8 mouse cellular contexts compared by ENCODE assay signal in the genomic region with DNA sequence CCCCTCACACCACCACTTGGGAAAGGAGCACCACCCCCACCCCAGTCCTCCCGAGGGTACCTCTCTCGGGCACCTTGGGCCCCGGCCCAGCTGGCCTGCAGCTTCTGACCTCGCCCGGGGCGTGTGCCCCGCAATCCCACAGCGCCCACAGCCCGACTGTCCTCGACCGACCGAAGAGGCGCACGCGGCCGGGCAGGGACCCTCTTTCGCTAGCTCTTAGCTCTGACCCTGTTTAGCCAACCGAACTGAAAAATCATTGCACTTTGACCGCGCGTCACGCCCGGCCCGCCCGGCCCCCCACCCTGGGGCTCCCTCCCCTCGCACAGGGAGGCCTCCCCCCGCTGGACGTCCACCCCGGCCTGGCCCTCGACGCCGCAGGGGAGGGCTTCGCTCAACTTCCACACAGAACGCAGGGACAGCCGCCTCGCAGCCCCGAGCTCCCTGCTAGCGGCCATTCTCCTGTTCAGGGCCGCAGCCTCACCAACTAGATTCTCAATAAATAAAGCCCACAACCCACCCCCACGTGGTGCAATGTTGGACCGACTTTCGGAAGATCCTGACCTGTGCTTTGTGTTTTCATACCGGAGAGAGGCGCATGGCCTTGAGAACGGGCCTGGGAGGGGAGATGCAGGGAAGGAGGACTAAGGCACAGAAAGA. TPM values are rescaled to one million over a fixed set of nuclear protein-coding genes. Genes with fewer than 3 reads are reported as not detected.
DNase-seq lines count a peak whose midpoint lies in the region; ATAC-seq and TF ChIP-seq lines count a peak whose summit lies in the region.

No protein-coding gene starts in this region.

- peak overlapping the region; percentile 53 for H3K9ac ChIP-seq in ES-Bruce4 (ENCODE audit: low read depth, poor library complexity, severe bottlenecking)
- peak overlapping the region; percentile 61 for H3K9ac ChIP-seq in limb, embryonic 13.5 days
- H3K9ac ChIP-seq in midbrain, embryonic 14.5 days (replicated peaks; ENCODE audit: low read length): peak overlapping the region; percentile 34; the same call in 1 of the 2 replicates

- peak overlapping the region; percentile 40 for H3K4me3 ChIP-seq in ES-Bruce4 (ENCODE audit: low read depth, low read length)
- peak overlapping the region; percentile 24 for H3K4me3 ChIP-seq in limb, embryonic 13.5 days
- H3K4me3 ChIP-seq in midbrain, embryonic 14.5 days (replicated peaks; ENCODE audit: low read depth, low read length): peak overlapping the region; percentile 10

- WGBS in limb, embryonic 13.5 days: 7% methylated on average over 41 of the region's 45 CpGs
- 4% methylated on average over 45 of the region's 45 CpGs for WGBS in midbrain, embryonic 14.5 days

- ATAC-seq in limb, embryonic 13.5 days (ENCODE audit: low FRiP score, low read depth): no peak
- no peak for ATAC-seq in midbrain, embryonic 14.5 days (ENCODE audit: low FRiP score, low TSS enrichment)

- H3K27ac ChIP-seq in ES-Bruce4 (ENCODE audit: insufficient read depth, low read length): no peak overlapping the region
- H3K27ac ChIP-seq in limb, embryonic 13.5 days: peak overlapping the region; percentile 33; the same call in 1 of the 2 replicates
- peak overlapping the region; percentile 80 for H3K27ac ChIP-seq in midbrain, embryonic 14.5 days (replicated peaks; ENCODE audit: low read depth, low read length)

- H3K27me3 ChIP-seq in ES-Bruce4 (ENCODE audit: control insufficient read depth, insufficient read depth, low read length, poor library complexity, severe bottlenecking): peaks cover 22% of the 10 kb centered on the region
- peaks cover 67% of the 10 kb centered on the region for H3K27me3 ChIP-seq in limb, embryonic 13.5 days
- peaks cover 59% of the 10 kb centered on the region for H3K27me3 ChIP-seq in midbrain, embryonic 14.5 days (ENCODE audit: control insufficient read depth, insufficient read depth, low read length)

- TF ChIP-seq EP300 in ES-Bruce4 (IDR thresholded peaks at IDR 0.05; ENCODE audit: insufficient read depth, low read depth, low read length): no peak

- H3K9me3 ChIP-seq in ES-Bruce4 (replicated peaks; ENCODE audit: control insufficient read depth, insufficient read depth, low read length, poor library complexity, severe bottlenecking): no peaks in the 10 kb centered on the region
- H3K9me3 ChIP-seq in limb, embryonic 13.5 days: no peaks in the 10 kb centered on the region
- H3K9me3 ChIP-seq in midbrain, embryonic 14.5 days (ENCODE audit: control insufficient read depth, low read length): no peaks in the 10 kb centered on the region

- no peak for TF ChIP-seq POLR2A in ES-Bruce4 (IDR thresholded peaks at IDR 0.05; ENCODE audit: insufficient read depth, low read length)

- peak; percentile 33 to 50 for DNase-seq in cerebellum, postnatal 14 days
- no peak for DNase-seq in cerebellum, adult 9-11 months
- DNase-seq in gastrocnemius, postnatal 25 days: peak; percentile 70
- DNase-seq in midbrain, embryonic 14.5 days: no peak
- no peak for DNase-seq in Muller cell, postnatal 12 days (ENCODE audit: inconsistent ontology term)
- DNase-seq in urinary bladder, postnatal 14 days (ENCODE audit: low spot score): no peak

- H3K4me1 ChIP-seq in ES-Bruce4 (ENCODE audit: control insufficient read depth, insufficient read depth, low read length): no peaks in the 10 kb centered on the region
- peaks cover 81% of the 10 kb centered on the region for H3K4me1 ChIP-seq in limb, embryonic 13.5 days
- peaks cover 40% of the 10 kb centered on the region for H3K4me1 ChIP-seq in midbrain, embryonic 14.5 days (ENCODE audit: control insufficient read depth, insufficient read depth, low read length)

- H3K4me2 ChIP-seq in limb, embryonic 13.5 days (replicated peaks): peak overlapping the region; percentile 49
- H3K4me2 ChIP-seq in midbrain, embryonic 14.5 days (ENCODE audit: low read length): peak overlapping the region; percentile 38

- H3K36me3 ChIP-seq in ES-Bruce4 (ENCODE audit: control insufficient read depth, insufficient read depth, low read length, poor library complexity, severe bottlenecking): no peaks in the 10 kb centered on the region
- peaks cover 29% of the 10 kb centered on the region for H3K36me3 ChIP-seq in limb, embryonic 13.5 days
- no peaks in the 10 kb centered on the region for H3K36me3 ChIP-seq in midbrain, embryonic 14.5 days (ENCODE audit: control insufficient read depth, insufficient read depth, low read length)

- TF ChIP-seq CTCF in ES-Bruce4 (IDR thresholded peaks at IDR 0.05; ENCODE audit: low read depth, low read length): no peak

RNA-seq across cellular contexts. Expression of gene Lyl1, which starts 5.5 kb away (rescaled TPM):
- not detected in 2 replicates for polyA plus RNA-seq in ES-Bruce4 (2011; ENCODE audit: insufficient read depth, insufficient read length, low read depth, missing spikeins)
- 1 to 10 TPM; 1.3 to 2.0 TPM for total RNA-seq in gastrocnemius, postnatal 25 days (2021)
- polyA plus RNA-seq in limb, embryonic 13.5 days (2015; fragmentation: Nextera tagmentation; extraction: Ambion mirVana): 4.1 and 4.9 TPM in 2 replicates
- 1.5 and 3.8 TPM in 2 replicates for polyA plus RNA-seq in midbrain, embryonic 14.5 days (2014; fragmentation: Nextera tagmentation; extraction: Ambion mirVana)

RNA-seq across cellular contexts. Expression of gene G430095P16Rik, which starts 16.1 kb away (rescaled TPM):
- not detected in 2 replicates for polyA plus RNA-seq in ES-Bruce4 (2011; ENCODE audit: insufficient read depth, insufficient read length, low read depth, missing spikeins)
- total RNA-seq in gastrocnemius, postnatal 25 days (2021): under 1 TPM; 0.54 to 0.67 TPM
- polyA plus RNA-seq in limb, embryonic 13.5 days (2015; fragmentation: Nextera tagmentation; extraction: Ambion mirVana): 7.1 and 9.8 TPM in 2 replicates
- 0.67 and 0.91 TPM in 2 replicates for polyA plus RNA-seq in midbrain, embryonic 14.5 days (2014; fragmentation: Nextera tagmentation; extraction: Ambion mirVana)

RNA-seq across cellular contexts. Expression of gene Nacc1, which starts 19.1 kb away (rescaled TPM):
- polyA plus RNA-seq in ES-Bruce4 (2011; ENCODE audit: insufficient read depth, insufficient read length, low read depth, missing spikeins): 89.7 and 97.9 TPM in 2 replicates
- total RNA-seq in gastrocnemius, postnatal 25 days (2021): 10 to 100 TPM; 20.0 to 22.2 TPM
- polyA plus RNA-seq in limb, embryonic 13.5 days (2015; fragmentation: Nextera tagmentation; extraction: Ambion mirVana): 15.0 and 15.2 TPM in 2 replicates
- polyA plus RNA-seq in midbrain, embryonic 14.5 days (2014; fragmentation: Nextera tagmentation; extraction: Ambion mirVana): 19.1 and 20.2 TPM in 2 replicates

RNA-seq across cellular contexts. Expression of gene Trmt1, which starts 20.6 kb away (rescaled TPM):
- polyA plus RNA-seq in ES-Bruce4 (2011; ENCODE audit: insufficient read depth, insufficient read length, low read depth, missing spikeins): 77.6 and 79.8 TPM in 2 replicates
- total RNA-seq in gastrocnemius, postnatal 25 days (2021): 10 to 100 TPM; 36.7 to 40.2 TPM
- 70.8 and 72.7 TPM in 2 replicates for polyA plus RNA-seq in limb, embryonic 13.5 days (2015; fragmentation: Nextera tagmentation; extraction: Ambion mirVana)
- polyA plus RNA-seq in midbrain, embryonic 14.5 days (2014; fragmentation: Nextera tagmentation; extraction: Ambion mirVana): 56.9 and 59.6 TPM in 2 replicates

RNA-seq across cellular contexts. Expression of gene Ier2, which starts 44.1 kb away (rescaled TPM):
- polyA plus RNA-seq in ES-Bruce4 (2011; ENCODE audit: insufficient read depth, insufficient read length, low read depth, missing spikeins): 42.8 and 44.8 TPM in 2 replicates
- 1 to 10 TPM; 5.9 to 7.1 TPM for total RNA-seq in gastrocnemius, postnatal 25 days (2021)
- 71.9 and 73.0 TPM in 2 replicates for polyA plus RNA-seq in limb, embryonic 13.5 days (2015; fragmentation: Nextera tagmentation; extraction: Ambion mirVana)
- 15.5 and 16.0 TPM in 2 replicates for polyA plus RNA-seq in midbrain, embryonic 14.5 days (2014; fragmentation: Nextera tagmentation; extraction: Ambion mirVana)

Comparison
In these comparisons a context has a peak if more than half of its experiments do, and no peak if none do; other contexts are left out.
1. DNase-seq: peak in cerebellum, postnatal 14 days (2 of 2) and gastrocnemius, postnatal 25 days (single experiment); none in cerebellum, adult 9-11 months (single experiment), midbrain, embryonic 14.5 days (single experiment), Muller cell, postnatal 12 days (single experiment) and urinary bladder, postnatal 14 days (single experiment).
2. Peak in every context shown above with its lines, with median percentiles within 50 percentile points of each other: H3K4me3 ChIP-seq and H3K9ac ChIP-seq.